Comparison of ENCODE assay signal across 31 mouse cellular contexts in the genomic region with DNA sequence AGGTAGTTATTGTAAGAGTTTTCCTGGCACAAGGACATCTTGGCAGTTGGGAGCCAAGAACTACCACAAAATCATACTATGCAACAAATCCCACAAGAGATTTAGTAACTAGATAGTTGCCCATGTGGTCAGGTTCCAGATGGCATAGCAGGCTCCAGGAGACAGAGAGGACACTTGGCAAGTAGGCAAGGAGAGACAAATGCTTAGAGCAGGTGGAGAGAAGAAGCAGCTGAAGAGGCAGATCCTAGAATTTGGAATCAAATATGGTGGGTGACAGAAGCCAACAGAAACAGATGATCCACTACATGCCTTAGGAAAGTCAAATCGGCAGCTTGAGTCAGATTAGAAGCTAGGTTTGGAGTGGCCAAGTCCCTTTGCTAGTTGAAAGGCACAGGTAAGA. TPM values are rescaled to one million over a fixed set of nuclear protein-coding genes. Genes with fewer than 3 reads are reported as not detected.
DNase-seq lines count a peak whose midpoint lies in the region; ATAC-seq and TF ChIP-seq lines count a peak whose summit lies in the region.
"Had no signal": no experiment of that assay in that cellular context is flagged by ENCODE, and none has a peak within 500 bp of the region (broad histone marks: within the 10 kb centered on the region; RNA-seq: fewer than 3 reads in every experiment).

No protein-coding gene starts in this region.

- no peak for TF ChIP-seq CTCF in forebrain, postnatal 0 days (IDR thresholded peaks at IDR 0.05; ENCODE audit: low read depth)

- H3K36me3 ChIP-seq in forebrain, postnatal 0 days (ENCODE audit: insufficient read depth), result no peaks in the 10 kb centered on the region
- no peaks in the 10 kb centered on the region for H3K36me3 ChIP-seq in forebrain, embryonic 10.5 days (replicated peaks)
- H3K36me3 ChIP-seq: heart, embryonic 12.5 days; heart, embryonic 15.5 days; hindbrain, embryonic 10.5 days; hindbrain, embryonic 13.5 days; intestine, embryonic 15.5 days had no signal

- no peak for ATAC-seq in cerebellum, adult (ENCODE audit: insufficient number of reproducible peaks, low FRiP score, low TSS enrichment)
- ATAC-seq in forebrain, postnatal 0 days, result no peak
- ATAC-seq: CD4-positive, CD25-positive, alpha-beta regulatory T cell, adult 4 months; forebrain, embryonic 14.5 days; hindbrain, embryonic 16.5 days; intestine, embryonic 15.5 days had no signal

- H3K4me2 ChIP-seq in forebrain, postnatal 0 days (ENCODE audit: low read depth), result no peak overlapping the region
- H3K4me2 ChIP-seq: heart, embryonic 12.5 days; heart, embryonic 15.5 days; hindbrain, embryonic 13.5 days; intestine, embryonic 15.5 days had no signal

- no peak overlapping the region for H3K9ac ChIP-seq in forebrain, postnatal 0 days
- H3K9ac ChIP-seq: heart, embryonic 12.5 days; heart, embryonic 15.5 days; hindbrain, embryonic 13.5 days; intestine, embryonic 15.5 days had no signal

- peak; percentile 4 for DNase-seq in cerebellum, adult 9-11 months
- DNase-seq in forebrain, postnatal 0 days, result peak; percentile 2
- no peak for DNase-seq in forebrain, embryonic 10.5 days (ENCODE audit: extremely low spot score, low spot score)
- DNase-seq in cerebellum, postnatal 25 days, result peak; percentile 23 to 44
- DNase-seq in left cerebral cortex, postnatal 36 days (ENCODE audit: low spot score in 2 of 2), result no peak
- DNase-seq: adrenal gland, adult 2 months; adrenal gland, postnatal 14 days; gastrocnemius, postnatal 25 days; heart, adult 18-20 months; heart, postnatal 10 days; heart, postnatal 36 days; kidney, adult 11 months; kidney, adult 9 months had no signal

- intact Hi-C loops in left cerebral cortex, postnatal 36 days (cut with DNase I), result no loop called here

- H3K27ac ChIP-seq in forebrain, postnatal 0 days (ENCODE audit: low read depth, low read length), result no peak overlapping the region
- H3K27ac ChIP-seq in forebrain, embryonic 10.5 days, result no peak overlapping the region
- H3K27ac ChIP-seq: heart, embryonic 15.5 days; hindbrain, embryonic 10.5 days; hindbrain, embryonic 13.5 days; intestine, embryonic 15.5 days had no signal

- no peaks in the 10 kb centered on the region for H3K9me3 ChIP-seq in forebrain, postnatal 0 days (ENCODE audit: low read length)
- H3K9me3 ChIP-seq in forebrain, embryonic 10.5 days, result no peaks in the 10 kb centered on the region
- H3K9me3 ChIP-seq: heart, embryonic 12.5 days; heart, embryonic 15.5 days; hindbrain, embryonic 10.5 days; hindbrain, embryonic 13.5 days; intestine, embryonic 15.5 days had no signal

- H3K27me3 ChIP-seq in forebrain, postnatal 0 days (ENCODE audit: insufficient read depth, low read length), result no peaks in the 10 kb centered on the region
- peaks cover 76% of the 10 kb centered on the region for H3K27me3 ChIP-seq in forebrain, embryonic 10.5 days (ENCODE audit: poor library complexity, severe bottlenecking)
- H3K27me3 ChIP-seq: heart, embryonic 15.5 days; intestine, embryonic 15.5 days had no signal

- no peaks in the 10 kb centered on the region for H3K4me1 ChIP-seq in forebrain, postnatal 0 days (ENCODE audit: insufficient read depth)
- no peaks in the 10 kb centered on the region for H3K4me1 ChIP-seq in forebrain, embryonic 10.5 days
- H3K4me1 ChIP-seq: heart, embryonic 12.5 days; heart, embryonic 15.5 days; hindbrain, embryonic 10.5 days; hindbrain, embryonic 13.5 days; intestine, embryonic 15.5 days had no signal

- WGBS in forebrain, postnatal 0 days, result 63% methylated on average over 1 of the region's 1 CpGs
- 90% methylated on average over 1 of the region's 1 CpGs for WGBS in forebrain, embryonic 10.5 days

- no peak overlapping the region for H3K4me3 ChIP-seq in forebrain, postnatal 0 days (ENCODE audit: low read depth, low read length)
- H3K4me3 ChIP-seq in forebrain, embryonic 10.5 days, result no peak overlapping the region
- H3K4me3 ChIP-seq: heart, embryonic 12.5 days; heart, embryonic 15.5 days; hindbrain, embryonic 10.5 days; hindbrain, embryonic 13.5 days; intestine, embryonic 15.5 days had no signal

RNA-seq across cellular contexts. Expression of a gene that starts 20.9 kb away (rescaled TPM):
- not detected in 2 replicates for total RNA-seq in forebrain, postnatal 0 days (2014; rRNA removed)
- not detected in 2 replicates for polyA plus RNA-seq in forebrain, postnatal 0 days (2015; fragmentation: Nextera tagmentation; extraction: Ambion mirVana)
- not detected in 2 replicates for polyA plus RNA-seq in forebrain, embryonic 10.5 days (2016; fragmentation: Nextera tagmentation; extraction: Ambion mirVana)
- total RNA-seq in left cerebral cortex, postnatal 36 days (2021), result not detected
- total RNA-seq: adrenal gland, adult 2 months; adrenal gland, postnatal 14 days; adrenal gland, postnatal 4 days; gastrocnemius, adult 8-10 months; gastrocnemius, postnatal 25 days; heart, adult 18-20 months; heart, postnatal 10 days; heart, postnatal 36 days; MEL had no signal
- polyA plus RNA-seq: adrenal gland, adult 2 months; brain, embryonic 14.5 days; C2C12; CD4-positive, CD25-positive, alpha-beta regulatory T cell, adult 4 months; cortical plate, adult 2 months; embryonic facial prominence, embryonic 11.5 days; forebrain, embryonic 11.5 days; forebrain, embryonic 14.5 days; gonadal fat pad, adult 2 months; heart, embryonic 12.5 days; heart, embryonic 15.5 days; hindbrain, embryonic 10.5 days; hindbrain, embryonic 13.5 days; hindbrain, embryonic 16.5 days; intestine, embryonic 15.5 days had no signal

Comparison
In these comparisons a context has a peak if more than half of its experiments do, and no peak if none do; other contexts are left out.
1. DNase-seq: peak in cerebellum, adult 9-11 months (single experiment), forebrain, postnatal 0 days (single experiment) and cerebellum, postnatal 25 days (2 of 2); none in forebrain, embryonic 10.5 days (single experiment) and left cerebral cortex, postnatal 36 days (0 of 2).